Mouse (Mus musculus): ENCODE data around the gene Gstm3. TPM values are rescaled to one million over a fixed set of nuclear protein-coding genes. Genes with fewer than 3 reads are reported as not detected.

The Gstm3 gene
- polyA plus RNA-seq, 1 experiment, result 0.63 TPM

GRCm38 (mm10) chr3:107931134-107931533 lies 37.9 kb downstream of the Gstm3 start:
- DNase-seq, result no peak
- peak overlapping the region; percentile 33; the same call in 1 of the 2 replicates for H3K27ac ChIP-seq (ENCODE audit: insufficient read depth, low read depth, low read length)
- no peaks in the 10 kb centered on the region for H3K27me3 ChIP-seq (replicated peaks; ENCODE audit: control insufficient read depth, insufficient read depth, low read length)
- peak overlapping the region; percentile 46 for H3K4me3 ChIP-seq (ENCODE audit: insufficient read depth, low read depth, low read length)
- no peaks in the 10 kb centered on the region for H3K36me3 ChIP-seq (ENCODE audit: control insufficient read depth, insufficient read depth, low read length)
- peaks cover 4% of the 10 kb centered on the region; the same call in 1 of the 2 replicates for H3K4me1 ChIP-seq (ENCODE audit: control insufficient read depth, insufficient read depth, low read length)
- no peak for TF ChIP-seq POLR2A (IDR thresholded peaks at IDR 0.05; ENCODE audit: low read depth, low read length)
- no peak for TF ChIP-seq CTCF (conservative IDR thresholded peaks at IDR 0.05; ENCODE audit: insufficient read depth, insufficient read length, low read depth, low read length)
- WGBS, result 59% methylated on average over 2 of the region's 2 CpGs

- H3K36me3 ChIP-seq (ENCODE audit: control insufficient read depth, insufficient read depth, low read length), result no peaks in the 10 kb centered on the region
- H3K27me3 ChIP-seq (replicated peaks; ENCODE audit: control insufficient read depth, insufficient read depth, low read length), result no peaks in the 10 kb centered on the region
- 91% methylated on average over 4 of the region's 4 CpGs for WGBS
- TF ChIP-seq CTCF (conservative IDR thresholded peaks at IDR 0.05; ENCODE audit: insufficient read depth, insufficient read length, low read depth, low read length), result no peak
- TF ChIP-seq POLR2A (IDR thresholded peaks at IDR 0.05; ENCODE audit: low read depth, low read length), result no peak
- H3K27ac ChIP-seq (ENCODE audit: insufficient read depth, low read depth, low read length), result no peak overlapping the region
- peaks cover 4% of the 10 kb centered on the region; the same call in 1 of the 2 replicates for H3K4me1 ChIP-seq (ENCODE audit: control insufficient read depth, insufficient read depth, low read length)
- H3K4me3 ChIP-seq (ENCODE audit: insufficient read depth, low read depth, low read length), result no peak overlapping the region
- no peak for DNase-seq
These were observed 39.4 kb downstream of the Gstm3 start for GRCm38 (mm10) chr3:107929731-107930130.

- TF ChIP-seq POLR2A (IDR thresholded peaks at IDR 0.05; ENCODE audit: low read depth, low read length), result no peak
- WGBS, result 85% methylated on average over 4 of the region's 4 CpGs
- H3K36me3 ChIP-seq (ENCODE audit: control insufficient read depth, insufficient read depth, low read length), result no peaks in the 10 kb centered on the region
- DNase-seq, result no peak
- no peak overlapping the region for H3K27ac ChIP-seq (ENCODE audit: insufficient read depth, low read depth, low read length)
- peaks cover 4% of the 10 kb centered on the region; the same call in 1 of the 2 replicates for H3K4me1 ChIP-seq (ENCODE audit: control insufficient read depth, insufficient read depth, low read length)
- H3K4me3 ChIP-seq (ENCODE audit: insufficient read depth, low read depth, low read length), result no peak overlapping the region
- no peaks in the 10 kb centered on the region for H3K27me3 ChIP-seq (replicated peaks; ENCODE audit: control insufficient read depth, insufficient read depth, low read length)
These were observed 39.8 kb downstream of the Gstm3 start for GRCm38 (mm10) chr3:107929243-107929642.

- no peaks in the 10 kb centered on the region for H3K36me3 ChIP-seq (ENCODE audit: control insufficient read depth, insufficient read depth, low read length)
- no peak overlapping the region for H3K4me3 ChIP-seq (ENCODE audit: insufficient read depth, low read depth, low read length)
- H3K27ac ChIP-seq (ENCODE audit: insufficient read depth, low read depth, low read length), result no peak overlapping the region
- no peaks in the 10 kb centered on the region for H3K27me3 ChIP-seq (replicated peaks; ENCODE audit: control insufficient read depth, insufficient read depth, low read length)
- TF ChIP-seq POLR2A (IDR thresholded peaks at IDR 0.05; ENCODE audit: low read depth, low read length) (no peak), CTCF (conservative IDR thresholded peaks at IDR 0.05; ENCODE audit: insufficient read depth, insufficient read length, low read depth, low read length) (no peak)
- 80% methylated on average over 11 of the region's 11 CpGs for WGBS
- no peak for DNase-seq
- peaks cover 4% of the 10 kb centered on the region; the same call in 1 of the 2 replicates for H3K4me1 ChIP-seq (ENCODE audit: control insufficient read depth, insufficient read depth, low read length)
These were observed 40.4 kb downstream of the Gstm3 start for GRCm38 (mm10) chr3:107928691-107929090.

- no peak for DNase-seq
- TF ChIP-seq CTCF (conservative IDR thresholded peaks at IDR 0.05; ENCODE audit: insufficient read depth, insufficient read length, low read depth, low read length) (no peak), POLR2A (IDR thresholded peaks at IDR 0.05; ENCODE audit: low read depth, low read length) (no peak)
- Histone ChIP-seq H3K27me3 (replicated peaks; ENCODE audit: control insufficient read depth, insufficient read depth, low read length) (no peaks in the 10 kb centered on the region), H3K4me3 (ENCODE audit: insufficient read depth, low read depth, low read length) (no peak overlapping the region), H3K36me3 (ENCODE audit: control insufficient read depth, insufficient read depth, low read length) (no peaks in the 10 kb centered on the region), H3K4me1 (ENCODE audit: control insufficient read depth, insufficient read depth, low read length) (peaks cover 4% of the 10 kb centered on the region; the same call in 1 of the 2 replicates), H3K27ac (ENCODE audit: insufficient read depth, low read depth, low read length) (no peak overlapping the region)
- 63% methylated on average over 3 of the region's 3 CpGs for WGBS
These were observed 41.2 kb downstream of the Gstm3 start for GRCm38 (mm10) chr3:107927841-107928240.

GRCm38 (mm10) chr3:107925335-107925734 lies 43.7 kb downstream of the Gstm3 start:
- no peak overlapping the region for H3K27ac ChIP-seq (ENCODE audit: insufficient read depth, low read depth, low read length)
- no peaks in the 10 kb centered on the region for H3K4me1 ChIP-seq (ENCODE audit: control insufficient read depth, insufficient read depth, low read length)
- H3K36me3 ChIP-seq (ENCODE audit: control insufficient read depth, insufficient read depth, low read length), result no peaks in the 10 kb centered on the region
- no peak overlapping the region for H3K4me3 ChIP-seq (ENCODE audit: insufficient read depth, low read depth, low read length)
- TF ChIP-seq POLR2A (IDR thresholded peaks at IDR 0.05; ENCODE audit: low read depth, low read length) (no peak), CTCF (conservative IDR thresholded peaks at IDR 0.05; ENCODE audit: insufficient read depth, insufficient read length, low read depth, low read length) (no peak)
- 97% methylated on average over 3 of the region's 3 CpGs for WGBS
- H3K27me3 ChIP-seq (replicated peaks; ENCODE audit: control insufficient read depth, insufficient read depth, low read length), result no peaks in the 10 kb centered on the region
- no peak for DNase-seq

GRCm38 (mm10) chr3:107920348-107920747 lies 48.7 kb downstream of the Gstm3 start:
- Histone ChIP-seq H3K4me3 (ENCODE audit: insufficient read depth, low read depth, low read length) (no peak overlapping the region), H3K36me3 (ENCODE audit: control insufficient read depth, insufficient read depth, low read length) (no peaks in the 10 kb centered on the region), H3K27me3 (replicated peaks; ENCODE audit: control insufficient read depth, insufficient read depth, low read length) (no peaks in the 10 kb centered on the region), H3K27ac (ENCODE audit: insufficient read depth, low read depth, low read length) (no peak overlapping the region), H3K4me1 (ENCODE audit: control insufficient read depth, insufficient read depth, low read length) (no peaks in the 10 kb centered on the region; the same call in 1 of the 2 replicates)
- 91% methylated on average over 5 of the region's 5 CpGs for WGBS
- TF ChIP-seq CTCF (conservative IDR thresholded peaks at IDR 0.05; ENCODE audit: insufficient read depth, insufficient read length, low read depth, low read length) (no peak), POLR2A (IDR thresholded peaks at IDR 0.05; ENCODE audit: low read depth, low read length) (no peak)
- no peak for DNase-seq
